Mouse (Mus musculus) bone marrow, adult 2 months (tissue): ENCODE results near the gene Mrpl4. TPM values are rescaled to one million over a fixed set of nuclear protein-coding genes. Genes with fewer than 3 reads are reported as not detected.

Source experiments
- H3K27ac ChIP-seq: fragments of 200-500 bp; 2 replicates; pipeline ENCODE4 v1.5.1; 2012; ENCODE audit warnings: low read depth, mild to moderate bottlenecking, control low read depth, inconsistent platforms, low read length; ENCODE audit not compliant: control insufficient read depth, poor library complexity, insufficient read depth
- H3K4me1 ChIP-seq: fragments of 200-500 bp; 2 replicates; pipeline ENCODE4 v1.6.1; 2011; ENCODE audit warnings: low read length; ENCODE audit not compliant: control insufficient read depth, insufficient read depth
- H3K4me3 ChIP-seq: fragments of 200-500 bp; replicated peaks from 2 replicates; pipeline ENCODE3; 2011; ENCODE audit warnings: mild to moderate bottlenecking, low read depth, low read length, control low read depth; ENCODE audit not compliant: control insufficient read depth
- CTCF ChIP-seq: fragments of 200-500 bp; IDR thresholded peaks from 2 replicates; pipeline ENCODE4 v1.5.1; 2011; ENCODE audit warnings: low read length, control low read depth; ENCODE audit not compliant: control insufficient read depth, insufficient read depth
- POLR2A ChIP-seq: fragments of 200-500 bp; IDR thresholded peaks from 2 replicates; pipeline ENCODE4 v1.6.1; 2011; ENCODE audit warnings: low read depth, mild to moderate bottlenecking, control low read depth, low read length, borderline replicate concordance; ENCODE audit not compliant: control insufficient read depth
- WGBS: fragments of 180-500 bp; shearing (Covaris S2); methylation state at CpG from one replicate; pipeline ENCODE4 v1.1.7; 2018; 5-methylcytosine and 5-hydroxymethylcytosine counted together
- polyA plus RNA-seq: library from polyadenylated mRNA; stranded (reverse); fragments of >200 nt; gene quantifications from 2 replicates; pipeline ENCODE4 v1.2.4, GENCODE M21; 2011; ENCODE audit warnings: low replicate concordance; ENCODE audit not compliant: missing spikeins, insufficient read depth, insufficient read length

The Mrpl4 gene
- polyA plus RNA-seq, 1 experiment = 27.4 TPM

DNA sequence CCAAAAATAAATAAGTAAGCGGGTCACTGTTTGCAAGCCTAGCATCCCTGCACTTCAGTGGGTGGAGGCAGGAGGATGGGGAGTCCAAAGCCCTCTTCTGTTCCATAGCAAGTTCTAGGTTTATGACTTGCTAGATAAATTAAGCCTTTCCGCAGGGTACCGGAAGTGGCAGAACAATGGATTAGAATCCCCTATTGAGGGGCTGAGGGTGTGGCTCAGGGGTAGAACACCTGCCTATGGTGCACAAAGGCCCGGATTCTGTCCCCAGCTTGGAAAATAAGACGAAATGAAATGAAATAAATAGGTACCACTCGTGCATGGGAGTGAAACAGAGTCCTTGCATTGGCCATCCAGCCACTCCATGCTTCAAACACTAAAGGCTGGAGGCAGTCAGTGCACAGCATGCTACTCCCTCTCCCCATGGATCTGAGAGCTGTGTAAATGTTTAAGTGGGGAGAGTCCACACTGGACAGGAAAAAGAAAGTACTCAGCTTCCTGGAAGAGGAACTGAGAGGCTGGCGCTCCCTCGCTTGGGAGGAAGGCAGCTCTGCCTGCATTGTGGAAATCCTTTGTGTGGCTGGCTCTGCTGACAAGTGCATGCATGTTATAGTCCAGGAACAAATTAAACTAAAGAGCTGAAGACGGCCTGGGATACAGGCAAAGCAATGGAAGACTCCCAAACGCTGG, 24.0 kb upstream of the Mrpl4 start:
- WGBS = 63% methylated on average over 10 of the region's 10 CpGs
- no peak overlapping the region for H3K27ac ChIP-seq
- no peak overlapping the region for H3K4me3 ChIP-seq
- TF ChIP-seq POLR2A = no peak
- no peak for TF ChIP-seq CTCF
- H3K4me1 ChIP-seq = no peaks in the 10 kb centered on the region; the same call in 1 of the 2 replicates

DNA sequence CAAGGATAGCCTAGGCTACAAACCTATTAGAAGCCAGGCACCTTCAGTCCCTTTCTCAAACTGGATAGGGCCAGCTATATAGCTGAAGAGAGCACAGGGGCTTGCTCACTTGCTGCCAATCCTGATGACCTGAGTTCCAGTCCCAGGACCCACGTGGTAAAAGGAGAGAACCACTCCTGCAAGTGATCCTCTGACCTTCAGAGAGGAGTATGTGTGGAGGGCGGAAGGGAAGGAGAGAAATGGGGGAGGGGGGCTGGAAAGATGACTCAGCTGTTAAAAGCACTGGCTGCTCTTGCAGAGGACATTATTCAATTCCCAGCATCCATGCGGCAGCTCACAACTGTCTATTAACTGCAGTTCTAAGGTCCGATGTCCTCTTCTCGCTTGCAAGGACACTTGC, 23.4 kb upstream of the Mrpl4 start:
- H3K27ac ChIP-seq = no peak overlapping the region
- TF ChIP-seq CTCF (no peak), POLR2A (no peak)
- H3K4me3 ChIP-seq = no peak overlapping the region
- WGBS = 63% methylated on average over 5 of the region's 5 CpGs
- no peaks in the 10 kb centered on the region for H3K4me1 ChIP-seq

DNA sequence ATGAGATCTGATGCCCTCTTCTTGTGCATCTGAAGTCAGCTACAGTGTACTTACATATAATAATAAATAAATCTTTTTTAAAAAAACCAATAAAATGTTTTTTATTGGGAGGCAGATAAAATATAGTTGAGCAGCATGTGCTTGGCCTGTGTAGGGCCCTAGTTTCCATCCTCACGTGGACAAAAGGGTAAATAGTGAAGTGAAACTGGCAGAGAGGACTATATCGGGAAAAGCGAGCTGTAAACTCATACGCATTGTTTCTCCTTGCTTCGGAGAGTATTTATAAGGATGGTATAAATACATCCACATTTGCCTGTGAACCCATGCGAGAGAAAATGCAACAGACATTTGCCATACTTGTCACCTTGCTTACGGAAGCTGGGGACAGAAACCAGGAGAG, 22.8 kb upstream of the Mrpl4 start:
- TF ChIP-seq CTCF = no peak
- TF ChIP-seq POLR2A = no peak
- 67% methylated on average over 7 of the region's 7 CpGs for WGBS
- Histone ChIP-seq H3K27ac (no peak overlapping the region), H3K4me1 (no peaks in the 10 kb centered on the region), H3K4me3 (no peak overlapping the region)

DNA sequence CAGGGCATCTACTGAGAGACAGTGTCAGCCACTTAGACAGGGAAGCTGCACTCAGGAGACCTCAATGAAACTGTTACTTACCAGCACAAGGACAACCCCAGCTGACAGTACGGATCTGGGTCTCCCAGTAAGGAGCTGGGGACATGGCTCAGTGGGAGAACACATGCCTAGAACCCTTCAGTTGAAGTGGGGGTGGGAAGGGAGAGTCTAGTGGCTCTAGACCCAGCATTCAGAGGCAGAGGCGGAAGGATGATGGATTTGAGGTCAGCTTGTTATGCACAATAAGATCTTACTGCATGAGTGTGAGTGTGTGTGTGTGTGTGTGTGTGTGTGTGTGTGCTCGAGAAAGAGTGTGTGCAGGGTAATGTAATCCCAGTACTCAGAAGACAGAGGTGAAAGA, 20.4 kb upstream of the Mrpl4 start:
- 59% methylated on average over 3 of the region's 3 CpGs for WGBS
- Histone ChIP-seq H3K4me3 (no peak overlapping the region), H3K27ac (no peak overlapping the region), H3K4me1 (no peaks in the 10 kb centered on the region)
- TF ChIP-seq CTCF = no peak
- no peak for TF ChIP-seq POLR2A

DNA sequence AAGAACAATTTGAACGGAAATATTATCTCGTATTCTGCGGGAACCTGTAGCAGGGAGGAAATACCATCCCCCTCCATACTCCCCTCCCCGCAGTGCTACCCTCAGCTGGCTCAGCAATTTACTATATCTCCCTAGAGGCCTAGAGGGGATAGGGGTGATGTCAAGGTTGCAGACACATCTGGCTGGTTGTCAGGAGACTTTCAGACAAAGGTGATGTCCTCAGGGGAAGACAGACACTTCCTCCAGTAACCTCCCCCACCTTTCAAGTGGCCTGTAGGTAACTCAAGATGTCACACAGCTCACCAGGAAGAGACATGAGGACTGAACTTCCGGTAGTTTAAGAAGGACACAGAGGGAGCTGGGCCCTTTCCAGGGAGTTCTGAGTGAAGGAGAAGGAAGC, 19.4 kb upstream of the Mrpl4 start:
- Histone ChIP-seq H3K4me3 (no peak overlapping the region), H3K4me1 (no peaks in the 10 kb centered on the region), H3K27ac (no peak overlapping the region)
- 27% methylated on average over 5 of the region's 5 CpGs for WGBS
- TF ChIP-seq POLR2A (no peak), CTCF (no peak)

DNA sequence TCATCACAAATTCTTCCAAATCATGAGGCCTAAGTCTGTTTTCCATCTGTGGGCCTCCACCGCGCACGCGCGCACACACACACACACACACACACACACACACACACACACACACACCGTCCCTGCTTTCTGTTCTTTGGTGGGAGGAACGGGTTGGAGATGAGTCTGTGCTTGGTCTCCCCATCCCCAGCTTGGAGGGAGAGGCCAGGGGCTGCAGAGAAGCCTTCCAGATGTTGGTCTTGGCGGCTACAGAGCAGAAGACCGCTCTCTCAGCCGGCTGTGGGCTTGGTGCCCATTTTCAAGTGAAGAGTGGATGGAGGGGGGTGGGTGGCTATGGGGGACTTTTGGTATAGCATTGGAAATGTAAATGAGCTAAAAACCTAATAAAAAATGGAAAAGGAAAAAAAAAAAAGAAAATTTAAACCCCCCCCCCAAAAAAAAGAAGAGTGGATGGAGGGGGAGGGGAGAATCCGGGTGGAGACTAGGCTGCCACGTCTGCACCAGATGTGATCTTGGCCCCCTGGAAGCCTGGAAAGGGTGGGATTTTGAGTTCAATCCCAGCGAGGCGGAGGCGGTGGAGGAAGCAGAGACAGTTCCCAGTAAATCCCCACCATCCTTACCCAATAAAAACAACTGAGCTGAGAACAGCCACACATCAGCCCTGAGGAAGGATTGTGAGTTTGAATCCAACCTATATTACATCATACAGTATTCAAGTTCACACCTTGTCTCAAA, 15.4 kb upstream of the Mrpl4 start:
- H3K27ac ChIP-seq = no peak overlapping the region
- H3K4me3 ChIP-seq = no peak overlapping the region
- 80% methylated on average over 15 of the region's 15 CpGs for WGBS
- H3K4me1 ChIP-seq = no peaks in the 10 kb centered on the region
- TF ChIP-seq CTCF = no peak
- no peak for TF ChIP-seq POLR2A

DNA sequence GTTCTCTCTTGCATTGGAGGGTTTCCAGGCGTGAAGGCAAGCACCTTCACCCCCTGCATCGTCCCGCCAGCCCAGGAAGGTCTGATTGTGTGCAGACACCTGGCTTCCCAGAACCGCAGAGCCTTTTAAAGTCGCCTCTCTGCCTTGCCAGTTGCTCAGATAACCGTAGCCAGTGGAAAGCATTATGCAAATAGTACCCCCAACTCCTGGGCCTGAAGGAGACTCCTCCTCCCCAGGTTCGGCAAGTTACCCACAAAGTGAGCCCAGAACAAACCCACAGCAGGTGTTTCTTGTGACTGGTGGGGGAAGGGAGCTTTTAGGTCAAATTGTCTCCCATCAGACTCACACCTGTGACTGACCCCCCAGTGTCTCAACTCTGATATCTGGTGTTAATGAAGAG, 14.6 kb upstream of the Mrpl4 start:
- 42% methylated on average over 7 of the region's 7 CpGs for WGBS
- Histone ChIP-seq H3K4me1 (no peaks in the 10 kb centered on the region), H3K4me3 (no peak overlapping the region), H3K27ac (no peak overlapping the region)
- TF ChIP-seq POLR2A (no peak), CTCF (no peak)

DNA sequence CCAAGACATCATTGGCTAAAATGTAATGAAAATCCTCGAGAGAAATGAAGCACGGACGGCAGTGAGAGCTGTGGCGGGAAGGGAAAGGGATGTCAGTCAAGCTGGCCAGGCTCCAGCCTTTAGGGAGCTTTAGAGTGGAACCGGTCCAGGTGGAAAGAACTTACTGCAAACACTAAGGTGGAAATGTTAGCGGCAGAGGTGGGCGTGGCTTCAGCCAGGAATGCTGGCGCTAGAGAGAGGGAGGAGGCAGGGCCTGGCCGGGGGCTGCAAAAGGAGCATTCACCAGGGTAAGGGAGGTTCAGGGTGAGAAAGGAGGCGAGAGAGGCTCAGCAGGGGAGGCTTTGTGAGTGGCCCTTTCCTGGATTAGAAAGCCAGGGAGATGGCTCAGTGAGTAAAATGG, 11.7 kb upstream of the Mrpl4 start:
- no peak overlapping the region for H3K27ac ChIP-seq
- H3K4me1 ChIP-seq = no peaks in the 10 kb centered on the region
- TF ChIP-seq POLR2A = no peak
- TF ChIP-seq CTCF = no peak
- WGBS = 31% methylated on average over 10 of the region's 10 CpGs
- no peak overlapping the region for H3K4me3 ChIP-seq

DNA sequence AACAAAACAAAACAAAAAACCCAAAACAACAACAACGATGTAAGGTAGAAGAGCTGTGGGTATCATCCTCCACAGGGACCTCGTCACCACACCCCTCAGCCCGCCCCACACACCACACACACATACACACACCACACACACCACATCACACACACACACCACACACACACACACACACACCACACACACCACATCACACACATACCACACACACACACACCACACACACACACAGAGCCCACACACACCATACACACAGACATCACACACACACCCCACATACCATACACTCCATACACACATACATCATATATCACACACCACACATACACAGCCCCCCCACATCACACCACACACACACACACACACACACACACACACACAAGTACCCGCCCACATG, 11.0 kb upstream of the Mrpl4 start:
- Histone ChIP-seq H3K4me1 (no peaks in the 10 kb centered on the region), H3K27ac (no peak overlapping the region), H3K4me3 (no peak overlapping the region)
- no peak for TF ChIP-seq CTCF
- TF ChIP-seq POLR2A = no peak
- 77% methylated on average over 4 of the region's 4 CpGs for WGBS
